Mouse (Mus musculus) fat pad, adult 2 months (tissue): ENCODE data around the gene Cln5.

Experiments
- DNase-seq: peaks from one replicate; pipeline ENCODE4 v3.0.0-alpha.2; 2011; ENCODE audit warnings: low read depth, low spot score; ENCODE audit errors: extremely low read depth

Cln5 gene

GRCm38 (mm10) chr14:103069864-103070611 is at the start of gene Cln5:
Gene Cln5 (plus strand): TSS chr14:103070216.
- DNase-seq: no peak

GRCm38 (mm10) chr14:103029203-103029602 is 40.8 kb upstream of the Cln5 start:
- no peak for DNase-seq

- DNase-seq: no peak
Observed at GRCm38 (mm10) chr14:103033271-103033823, 36.7 kb upstream of the Cln5 start.

- no peak for DNase-seq
Observed at GRCm38 (mm10) chr14:103034076-103034475, 35.9 kb upstream of the Cln5 start.

GRCm38 (mm10) chr14:103037016-103037415 is 33.0 kb upstream of the Cln5 start:
- no peak for DNase-seq

GRCm38 (mm10) chr14:103046677-103047076 is 23.3 kb upstream of the Cln5 start, which contains the start of gene Acod1:
Gene Acod1 (plus strand): TSS chr14:103046977.
- DNase-seq: no peak

- no peak for DNase-seq
Observed at GRCm38 (mm10) chr14:103048292-103049086, 21.5 kb upstream of the Cln5 start.

- DNase-seq: no peak
Observed at GRCm38 (mm10) chr14:103051159-103051769, 18.8 kb upstream of the Cln5 start.

- no peak for DNase-seq
Observed at GRCm38 (mm10) chr14:103054731-103055130, 15.3 kb upstream of the Cln5 start.

- no peak for DNase-seq
Observed at GRCm38 (mm10) chr14:103056601-103057000, 13.4 kb upstream of the Cln5 start.

- DNase-seq: no peak
Observed at GRCm38 (mm10) chr14:103058998-103059397, 11.0 kb upstream of the Cln5 start.

- DNase-seq: no peak
Observed at GRCm38 (mm10) chr14:103059495-103059894, 10.5 kb upstream of the Cln5 start.

- DNase-seq: no peak
Observed at GRCm38 (mm10) chr14:103065294-103066167, 4.5 kb upstream of the Cln5 start.

- no peak for DNase-seq
Observed at GRCm38 (mm10) chr14:103069465-103069863, 552 bp upstream of the Cln5 start.

- DNase-seq: no peak
Observed at GRCm38 (mm10) chr14:103070790-103071189, 774 bp downstream of the Cln5 start.

- no peak for DNase-seq
Observed at GRCm38 (mm10) chr14:103071471-103071870, 1.5 kb downstream of the Cln5 start.

- no peak for DNase-seq
Observed at GRCm38 (mm10) chr14:103072731-103073130, 2.7 kb downstream of the Cln5 start.

- DNase-seq: no peak
Observed at GRCm38 (mm10) chr14:103073825-103074224, 3.8 kb downstream of the Cln5 start.

GRCm38 (mm10) chr14:103075166-103075565 is 5.2 kb downstream of the Cln5 start:
- DNase-seq: no peak

- DNase-seq: no peak
Observed at GRCm38 (mm10) chr14:103077272-103078005, 7.4 kb downstream of the Cln5 start.
